Mouse (Mus musculus): ENCODE measurements around the gene Mob4.
"Not testable (repeated sequence)": the region's sequence is repeated elsewhere in the genome, so short reads cannot be mapped to it uniquely, and the experiment has no call there.

The Mob4 gene

DNA sequence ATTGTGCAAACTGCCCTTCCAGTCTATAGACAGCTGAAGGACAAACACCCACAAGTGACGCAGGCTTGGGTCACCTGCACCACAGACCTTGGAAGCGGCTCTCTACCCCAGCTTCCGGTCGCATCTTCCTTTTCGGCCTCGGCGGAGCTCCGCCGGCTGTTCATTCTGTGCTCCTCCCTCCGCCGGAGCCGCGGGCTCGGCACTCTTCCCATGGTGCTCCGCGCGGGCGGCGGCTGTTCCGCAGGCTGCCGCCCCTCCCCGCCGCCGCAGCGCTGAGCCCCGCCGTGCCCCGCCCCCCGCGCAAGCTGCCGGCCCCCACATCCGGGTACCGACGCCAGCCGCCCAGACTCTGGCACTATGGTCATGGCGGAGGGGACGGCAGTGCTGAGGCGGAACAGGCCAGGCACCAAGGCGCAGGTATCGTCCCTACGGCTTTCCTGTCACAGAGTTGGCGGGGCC lies at the start of gene Mob4:
Gene Mob4, plus strand, starts transcription at position 289 of the 459 bp plus-strand sequence.
- DNase-seq = peak; percentile 90

DNA sequence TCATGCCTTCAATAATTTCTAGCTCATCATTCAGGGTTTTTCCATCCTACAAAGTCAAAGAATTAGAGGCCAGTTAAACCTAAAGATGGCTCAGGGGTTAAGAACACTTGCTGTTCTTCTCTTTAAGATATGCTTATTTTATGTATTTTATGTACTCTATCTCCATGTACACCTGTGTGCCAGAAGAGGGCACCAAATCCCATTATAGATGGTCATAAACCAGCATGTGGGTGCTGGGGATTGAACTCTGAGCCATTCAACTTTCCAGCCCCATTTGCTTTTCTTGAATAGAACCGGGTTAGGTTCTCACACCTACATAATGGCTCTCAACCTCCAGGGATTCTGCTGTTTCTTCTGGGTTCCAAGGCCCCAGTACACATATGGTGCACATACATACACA lies 48.9 kb upstream of the Mob4 start:
- no peak for DNase-seq

DNA sequence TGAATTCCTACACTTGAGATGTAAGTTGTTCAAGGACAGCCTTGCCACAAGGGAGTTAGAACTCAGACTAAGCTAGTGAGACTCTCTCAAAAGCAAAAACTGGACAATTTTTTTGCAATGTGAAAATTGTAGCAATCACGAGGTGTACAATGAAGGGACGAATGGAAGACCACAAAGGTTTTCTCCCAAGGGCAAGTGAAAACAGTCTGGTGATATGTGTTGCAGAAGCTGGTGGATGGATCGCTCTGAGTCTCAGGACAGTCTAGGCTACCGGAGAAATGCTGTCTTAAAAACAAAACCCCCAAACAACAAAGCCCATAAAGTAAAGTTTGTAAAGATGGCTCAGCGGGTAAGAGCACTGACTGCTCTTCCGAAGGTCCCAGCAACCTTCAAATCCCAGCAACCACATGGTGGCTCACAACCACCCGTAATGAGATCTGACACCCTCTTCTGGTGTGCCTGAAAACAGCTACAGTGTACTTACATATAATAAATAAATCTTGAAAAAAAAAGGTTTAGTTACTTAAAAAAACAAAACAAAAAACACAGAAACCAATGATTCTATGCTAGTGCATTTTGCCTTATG lies 45.2 kb upstream of the Mob4 start:
- no peak for DNase-seq

DNA sequence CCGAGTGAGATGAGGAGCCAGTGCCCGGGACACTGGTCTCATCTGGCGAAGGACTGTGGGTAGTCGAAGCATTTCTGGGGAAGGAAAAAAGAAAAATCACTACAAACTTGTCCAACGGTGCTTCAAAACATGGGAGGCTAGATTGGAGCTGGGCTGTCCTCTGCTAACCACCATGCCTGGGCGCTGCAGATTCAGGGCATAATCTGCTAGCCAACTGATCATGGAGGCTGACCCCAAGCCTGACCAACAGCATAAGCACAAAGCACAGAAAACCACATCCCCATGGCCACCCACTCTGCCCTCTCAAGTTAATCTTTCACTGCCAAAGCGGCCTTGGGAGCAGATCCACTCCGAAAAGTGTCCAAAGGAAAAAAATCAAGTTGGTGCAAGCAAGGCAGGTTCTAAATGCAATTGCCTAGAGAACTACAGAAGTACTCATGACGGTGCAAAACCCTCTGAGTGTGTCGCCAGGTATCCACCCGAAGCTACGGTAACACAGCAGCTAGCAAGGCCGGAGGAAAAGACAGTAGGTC lies 44.1 kb upstream of the Mob4 start:
- DNase-seq = no peak

DNA sequence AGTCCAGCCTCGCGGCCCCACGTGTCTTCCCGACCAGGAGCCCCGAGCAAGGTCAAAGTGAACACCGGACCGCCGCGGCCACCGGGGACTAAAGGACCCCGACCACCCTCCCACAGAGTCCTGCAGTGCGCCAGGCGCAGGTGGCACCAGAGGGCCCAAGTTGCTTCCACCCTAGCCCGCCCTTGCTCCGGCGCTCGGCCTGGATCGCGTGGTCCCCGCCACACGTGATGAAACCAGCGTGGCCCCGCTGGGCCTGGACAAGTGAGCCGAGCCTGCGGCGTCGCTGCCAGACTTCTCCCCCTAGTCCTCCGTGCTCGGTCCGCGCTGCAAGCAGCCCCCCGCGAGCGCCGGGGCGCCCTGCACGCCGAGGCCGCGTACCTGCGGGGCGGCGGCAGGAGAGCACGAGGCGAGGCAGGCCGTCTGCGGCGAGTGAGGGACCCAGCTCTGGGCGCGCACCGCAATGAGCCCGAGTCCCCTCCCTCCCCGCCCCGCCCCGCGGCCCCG lies 43.6 kb upstream of the Mob4 start:
- DNase-seq = peak; percentile 67

DNA sequence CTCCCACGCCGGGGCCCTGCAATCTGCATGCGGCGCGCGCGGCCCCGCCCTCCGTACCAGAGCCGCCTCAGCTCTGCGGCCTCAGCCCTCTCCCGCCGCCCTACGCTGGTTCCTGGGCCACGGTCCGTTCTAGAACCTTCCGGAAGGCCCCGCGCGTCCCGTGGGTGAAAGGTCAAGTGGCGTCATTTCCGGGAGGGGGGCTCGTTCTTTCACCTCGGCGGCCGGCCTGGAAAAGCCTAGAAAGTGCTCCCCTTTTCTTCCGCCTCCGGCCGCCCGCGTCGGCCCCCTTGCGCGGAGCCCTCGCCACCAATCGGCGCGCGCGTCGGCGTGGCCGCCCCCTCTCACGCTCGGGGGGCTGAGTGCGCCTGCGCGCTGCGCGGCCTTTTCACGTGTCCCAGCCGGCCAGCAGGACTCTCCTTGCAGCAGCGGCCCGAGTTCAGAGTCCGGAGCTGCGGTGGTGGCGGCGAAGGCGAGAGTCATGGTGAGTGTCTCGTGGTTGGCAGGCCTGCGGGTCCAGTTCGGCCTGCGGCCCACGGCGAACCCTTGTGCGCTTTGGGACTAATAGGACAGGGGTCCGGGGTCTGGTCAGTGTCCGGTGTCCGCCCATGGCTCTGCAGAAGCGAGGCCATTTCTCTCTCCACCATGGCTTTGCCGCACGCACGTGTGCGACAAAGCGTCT lies 43.0 kb upstream of the Mob4 start, which contains the start of the genes Hspe1 and Hspd1:
Gene Hspe1, plus strand, starts transcription at position 201 of the 679 bp plus-strand sequence.
Gene Hspd1, minus strand, starts transcription at position 312 of the 679 bp plus-strand sequence.
- peak; percentile 98 for DNase-seq

DNA sequence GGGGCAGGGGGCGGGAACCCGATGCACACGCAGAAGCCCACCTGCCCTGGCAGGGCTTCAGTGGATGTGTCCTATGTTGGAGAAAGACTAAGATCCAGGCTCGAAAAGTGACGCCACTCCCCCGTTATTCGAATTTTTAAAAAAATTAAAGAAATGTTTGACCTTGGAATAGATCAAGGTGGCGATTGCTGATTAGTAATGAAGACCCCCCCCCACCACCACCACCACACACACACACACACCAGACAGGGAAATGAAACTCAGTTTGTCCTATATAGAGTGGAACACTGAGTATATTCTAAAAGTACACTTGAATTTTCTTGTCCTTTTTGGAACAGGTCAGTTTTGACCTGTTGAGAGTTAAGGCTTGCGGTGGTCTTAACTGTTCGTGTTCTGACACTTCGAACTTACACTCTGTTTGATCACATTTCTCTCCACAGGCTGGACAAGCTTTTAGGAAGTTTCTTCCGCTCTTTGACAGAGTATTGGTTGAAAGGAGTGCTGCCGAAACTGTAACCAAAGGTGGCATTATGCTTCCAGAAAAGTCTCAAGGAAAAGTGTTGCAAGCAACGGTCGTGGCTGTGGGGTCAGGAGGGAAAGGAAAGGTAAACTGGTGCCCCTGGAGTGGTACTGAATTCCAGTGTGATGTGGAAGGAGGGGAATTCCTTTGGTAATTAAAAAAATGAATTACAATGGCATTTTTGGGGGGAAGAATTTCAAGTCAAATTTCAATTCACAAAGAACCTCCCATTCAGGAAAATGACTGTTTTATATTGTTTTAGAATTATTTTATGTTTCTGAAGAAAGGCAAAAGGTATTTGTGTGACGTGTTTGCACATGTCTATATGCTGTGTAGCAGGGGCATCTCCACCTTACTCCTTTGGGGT lies 42.2 kb upstream of the Mob4 start:
- DNase-seq = no peak

DNA sequence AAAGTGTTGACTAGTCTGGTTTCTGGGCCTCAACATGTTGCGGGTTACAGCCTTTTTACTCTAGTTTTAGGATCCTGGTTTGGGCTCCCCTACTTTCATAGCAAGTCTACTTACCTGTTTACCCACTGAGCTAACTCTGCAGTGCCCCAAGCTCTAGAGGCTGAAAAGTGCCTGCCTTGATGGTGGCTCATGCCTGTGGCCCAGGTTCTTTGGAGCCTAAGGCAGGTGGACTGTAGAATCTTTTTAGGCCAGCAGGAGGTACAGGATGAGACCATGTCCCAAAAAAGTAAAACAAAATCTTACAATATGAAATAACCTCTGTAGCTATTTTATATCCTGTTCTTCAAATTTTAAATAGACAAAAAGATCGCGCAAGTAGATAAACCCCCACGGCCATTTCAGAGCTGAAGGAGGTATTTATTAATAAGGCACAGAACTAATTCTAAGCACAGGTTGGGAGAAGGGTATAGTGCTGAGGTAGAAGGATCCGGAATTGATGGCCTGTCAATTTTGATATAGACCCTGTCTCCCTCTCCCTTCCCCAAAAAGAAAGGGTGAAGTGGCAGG lies 41.5 kb upstream of the Mob4 start:
- DNase-seq = no peak

DNA sequence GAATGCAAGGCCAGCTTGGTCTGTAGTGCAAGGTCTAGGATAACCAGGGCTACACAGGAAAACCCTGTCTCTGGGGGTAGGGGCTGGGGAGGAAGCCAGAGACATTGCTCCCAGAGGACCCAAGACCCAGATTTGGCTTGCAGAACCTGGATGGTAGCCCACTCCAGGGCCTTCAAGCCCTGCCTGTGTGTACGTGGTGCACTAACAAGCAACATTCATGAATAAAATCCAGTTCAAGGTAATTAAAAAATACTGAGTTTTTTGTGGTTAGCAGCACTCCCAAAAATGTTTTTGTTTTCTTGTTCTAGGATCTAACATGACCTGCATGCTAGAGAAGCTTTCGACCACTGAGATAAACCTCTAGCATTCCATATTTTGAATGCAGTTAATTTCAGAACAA lies 39.0 kb upstream of the Mob4 start:
- no peak for DNase-seq

DNA sequence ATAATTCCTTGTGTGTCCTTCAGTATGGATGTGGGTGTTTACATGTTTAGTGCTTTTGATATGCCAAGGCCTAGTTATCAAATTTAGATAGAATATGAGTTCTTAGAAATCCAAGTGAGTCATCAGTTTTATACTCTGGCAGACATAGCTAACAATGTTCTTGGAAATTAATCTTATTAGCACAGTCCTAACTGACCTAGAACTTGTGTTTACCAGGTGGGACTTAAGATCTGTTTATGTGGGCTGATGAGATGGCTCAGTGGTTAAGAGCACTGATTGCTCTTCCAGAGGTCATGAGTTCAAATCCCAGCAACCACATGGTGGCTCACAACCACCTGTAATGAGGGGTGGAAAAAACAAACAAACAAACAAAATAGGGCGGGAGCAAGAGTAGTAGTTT lies 38.6 kb upstream of the Mob4 start:
- no peak for DNase-seq

DNA sequence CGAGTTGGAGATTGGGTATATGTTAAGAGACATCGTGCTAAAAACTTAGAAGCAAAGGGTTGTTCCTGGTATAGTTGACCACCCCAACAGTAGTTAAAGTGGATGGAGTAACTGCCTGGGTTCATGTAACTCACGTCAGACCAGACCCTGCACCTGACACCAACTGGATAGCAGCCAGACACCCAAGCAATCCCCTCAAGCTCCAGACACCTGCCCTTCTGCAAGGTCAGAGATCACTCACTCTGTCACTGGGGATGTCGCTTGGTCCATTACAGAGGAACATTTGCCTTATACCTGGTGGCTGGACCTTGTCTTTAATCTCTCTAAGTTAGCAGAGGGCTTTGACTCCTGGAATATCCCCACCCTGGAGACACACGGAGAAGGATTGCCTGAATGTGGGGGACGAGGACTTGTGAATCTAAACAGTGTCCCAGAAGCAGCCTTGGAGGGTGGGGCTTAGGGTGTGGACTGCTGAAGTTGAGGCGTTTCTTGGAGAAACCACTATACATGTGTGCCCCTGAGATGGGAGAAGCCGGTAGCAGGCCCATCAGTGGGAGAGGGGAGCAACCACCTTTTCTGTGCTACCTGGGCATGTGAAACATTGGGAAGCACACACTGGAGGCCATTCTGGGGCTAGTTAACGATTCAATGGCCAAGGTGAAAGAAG lies 24.0 kb upstream of the Mob4 start:
- DNase-seq = no peak

DNA sequence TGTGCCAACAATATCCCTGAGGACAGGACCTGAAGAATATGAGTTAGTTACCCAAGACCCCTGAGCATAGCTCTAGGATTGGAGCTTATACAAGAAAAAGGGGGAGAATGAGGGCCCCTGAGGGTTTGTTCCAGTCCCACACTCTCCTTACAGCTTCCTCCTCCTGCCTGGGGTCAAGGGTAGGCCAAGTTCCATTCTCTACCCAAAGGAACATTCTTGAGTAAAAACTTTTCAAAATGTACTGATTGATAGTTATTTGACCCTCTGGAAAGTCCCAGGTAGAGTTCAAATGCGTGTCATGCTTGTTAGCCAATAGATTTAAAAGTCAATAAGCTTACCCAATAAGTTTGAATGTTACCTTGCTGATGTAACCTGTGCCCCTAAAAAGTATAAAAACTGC lies 23.4 kb upstream of the Mob4 start:
- DNase-seq = no peak

DNA sequence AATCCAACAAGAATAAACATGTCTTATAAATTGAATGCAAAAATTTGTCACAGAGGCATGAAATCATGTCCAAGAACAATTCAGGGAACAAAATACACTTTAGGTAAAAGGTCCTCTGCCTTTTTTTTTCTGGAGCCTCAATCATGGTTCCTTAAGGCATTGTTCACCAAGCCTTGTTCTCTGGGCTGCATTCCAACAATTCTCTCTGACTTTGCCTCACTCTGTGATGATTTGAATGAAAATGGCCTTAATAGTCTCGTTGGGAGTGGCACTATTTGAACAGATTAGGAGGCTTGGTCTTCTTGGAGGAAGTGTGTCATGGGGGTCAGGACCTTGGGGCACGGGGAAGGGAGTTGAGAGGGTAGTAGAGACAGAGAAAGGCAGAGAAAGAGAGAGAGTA lies 22.6 kb upstream of the Mob4 start:
- DNase-seq = no peak

DNA sequence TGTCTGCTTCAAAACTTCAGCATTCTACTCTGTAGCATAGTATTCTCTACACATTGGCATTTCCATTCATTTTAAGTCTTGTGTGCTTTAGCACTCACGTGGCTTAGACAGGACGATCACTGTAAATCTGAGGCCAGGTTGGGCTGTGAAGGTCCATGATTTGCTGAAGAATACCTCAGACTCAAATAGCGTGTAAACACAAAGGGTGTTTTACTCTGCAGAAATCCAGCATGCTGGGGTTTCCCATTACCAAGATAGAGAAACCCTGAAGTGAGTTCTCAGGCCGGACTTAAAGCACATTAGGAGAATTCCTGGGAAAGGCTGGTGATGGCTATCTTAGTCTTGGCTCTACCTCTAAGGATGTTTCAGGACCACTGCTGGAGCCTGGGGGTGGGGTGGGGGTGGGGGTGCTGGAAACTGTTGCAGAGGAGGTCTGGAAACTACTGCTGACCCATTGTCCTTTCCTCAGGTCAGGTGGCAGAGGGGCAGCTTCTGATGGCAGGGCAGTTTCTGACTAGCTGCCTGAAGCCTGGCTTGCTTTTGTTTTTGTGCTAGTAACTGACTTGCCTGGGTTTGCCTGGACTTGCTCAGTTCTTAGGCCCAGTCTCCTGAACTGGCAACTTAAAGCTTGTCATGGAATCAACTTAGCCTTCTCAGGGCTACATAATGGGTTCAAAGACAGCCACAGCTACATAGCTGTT lies 21.8 kb upstream of the Mob4 start:
- no peak for DNase-seq

DNA sequence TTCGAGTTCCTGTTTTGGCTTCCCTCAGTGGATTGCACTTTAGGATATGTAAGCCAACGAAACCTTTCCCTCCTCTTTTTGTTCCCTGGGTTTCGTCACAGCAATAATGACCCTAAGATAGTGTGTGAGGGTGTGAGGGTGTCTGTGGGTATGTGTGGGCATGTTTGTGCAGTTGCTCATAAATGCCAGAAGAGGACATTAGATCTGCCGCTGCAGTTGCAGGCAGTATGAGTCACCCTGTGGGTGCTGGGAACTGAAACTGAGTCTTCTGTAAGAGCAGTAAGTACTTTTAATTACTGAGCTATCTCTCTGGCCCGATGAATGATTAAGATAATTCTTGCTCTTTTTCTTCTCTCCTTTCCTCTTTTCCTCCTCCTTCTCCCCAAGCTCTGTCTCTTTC lies 8.0 kb upstream of the Mob4 start:
- no peak for DNase-seq

DNA sequence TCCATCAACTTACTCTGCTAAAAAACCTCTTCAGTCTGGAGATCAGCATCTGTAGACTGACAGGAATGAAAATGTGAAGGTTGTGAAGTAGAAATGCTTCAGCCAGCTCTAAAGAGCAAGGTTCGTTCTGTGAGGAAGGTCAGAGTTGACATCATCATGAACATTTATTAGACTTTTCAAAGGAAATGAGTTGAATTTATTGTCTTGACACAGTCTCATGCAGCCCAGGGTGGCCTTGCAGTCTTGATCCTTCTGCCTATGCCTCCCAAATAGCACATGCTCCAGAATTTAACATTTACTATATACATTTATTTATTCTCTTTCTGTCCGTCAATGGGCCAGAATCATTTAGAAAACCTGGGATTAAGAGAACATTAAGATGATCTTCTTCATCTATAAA lies 7.5 kb upstream of the Mob4 start:
- no peak for DNase-seq

DNA sequence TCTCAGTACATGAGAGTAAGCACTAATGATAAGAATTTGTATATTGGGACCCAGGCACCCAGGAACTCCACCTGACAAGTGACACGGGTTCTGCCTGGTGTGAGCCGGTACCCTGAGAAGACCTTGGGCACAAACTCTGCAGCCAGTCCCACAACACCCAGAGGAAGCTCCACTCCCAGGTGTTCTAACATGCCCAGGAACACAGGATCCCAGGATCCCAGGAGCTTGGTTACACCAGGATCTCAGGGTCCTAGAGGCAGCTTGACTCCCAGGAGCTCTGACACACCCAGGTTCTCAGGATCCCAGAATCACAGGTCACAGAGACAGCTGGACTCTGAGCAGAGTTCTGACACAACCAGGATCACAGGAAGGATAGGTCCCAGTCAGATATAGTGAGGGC lies 6.9 kb upstream of the Mob4 start:
- DNase-seq = not testable (repeated sequence)

DNA sequence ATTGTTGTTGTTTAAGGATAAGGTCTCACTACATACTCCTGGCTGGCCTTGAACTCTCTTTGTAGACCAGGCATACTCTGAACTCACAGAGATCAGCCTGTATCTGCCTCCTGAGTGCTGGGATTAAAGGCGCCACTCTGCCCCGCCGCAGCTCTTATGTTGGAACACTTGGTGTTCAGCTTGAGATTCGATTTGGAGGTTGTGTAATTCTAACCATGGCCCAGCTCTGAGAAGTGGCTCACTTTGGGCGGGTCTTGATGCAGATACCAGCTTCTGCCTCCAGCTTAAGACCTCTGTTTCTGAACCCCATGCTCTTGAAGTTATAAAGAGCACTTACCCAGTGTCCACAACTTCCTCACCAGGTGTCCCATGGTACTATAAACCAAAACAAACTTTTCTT lies 1.3 kb upstream of the Mob4 start:
- no peak for DNase-seq

DNA sequence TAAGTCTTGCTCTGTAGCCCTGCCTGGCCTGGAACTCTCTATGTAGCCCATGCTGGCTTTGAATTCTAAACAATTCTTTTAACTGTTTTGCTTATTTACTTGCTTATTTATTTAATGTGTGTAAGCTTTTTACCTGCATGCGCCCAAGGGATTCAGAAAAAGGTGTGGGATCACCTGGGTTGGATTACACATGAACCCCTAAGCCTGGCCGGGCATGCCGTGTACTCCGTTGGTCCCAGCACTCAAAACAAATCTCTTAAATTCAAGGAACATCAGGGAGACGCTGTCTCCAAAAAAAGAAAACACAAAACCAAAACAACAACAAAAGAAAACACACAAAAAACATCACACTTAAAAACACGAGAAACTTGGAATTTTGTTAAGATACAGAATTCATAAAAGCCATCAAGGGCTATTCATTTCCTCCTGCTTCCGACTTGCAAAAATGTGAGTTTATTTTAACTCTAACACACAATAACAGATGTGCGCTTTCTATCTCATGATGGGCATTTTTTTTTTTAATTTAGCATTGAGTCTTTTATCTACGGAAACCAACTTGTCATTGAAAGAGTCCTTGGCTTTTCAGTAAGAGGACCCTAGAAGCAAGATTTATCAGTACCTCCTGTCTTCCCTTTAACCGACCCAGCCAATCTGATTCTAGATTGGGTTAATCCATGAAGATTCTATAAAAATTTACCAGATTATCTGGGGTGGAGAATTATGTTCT lies 678 bp upstream of the Mob4 start:
- DNase-seq = peak; percentile 20

DNA sequence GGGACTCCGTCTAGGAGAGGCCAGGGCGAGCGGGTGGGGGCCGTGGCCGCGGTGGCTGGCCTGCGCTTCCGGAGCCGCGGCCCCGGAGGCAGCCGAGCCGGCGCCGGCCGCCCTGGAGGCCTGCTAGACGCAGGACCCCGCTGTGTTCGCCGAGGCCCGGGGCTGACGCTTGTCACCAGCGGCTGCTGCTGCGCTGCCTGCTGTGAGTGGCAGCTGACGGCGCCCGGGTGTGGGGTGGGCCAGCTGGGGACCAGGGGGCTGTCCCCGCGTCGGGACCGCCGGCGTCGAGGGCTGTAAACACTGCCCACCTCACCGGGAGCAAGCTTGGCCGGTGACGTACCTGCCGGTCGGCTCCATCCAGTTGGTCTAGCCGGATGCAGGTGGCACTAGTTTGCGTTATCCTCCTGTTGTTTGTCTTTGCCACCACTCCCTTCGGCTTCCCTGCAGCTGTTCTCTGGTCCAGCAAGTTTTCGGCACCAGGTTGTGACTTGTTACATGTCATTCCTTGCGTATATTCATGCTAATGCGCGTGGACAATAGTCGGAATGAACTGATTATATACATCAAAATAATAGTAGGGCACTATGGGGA lies 488 bp downstream of the Mob4 start:
- no peak for DNase-seq

DNA sequence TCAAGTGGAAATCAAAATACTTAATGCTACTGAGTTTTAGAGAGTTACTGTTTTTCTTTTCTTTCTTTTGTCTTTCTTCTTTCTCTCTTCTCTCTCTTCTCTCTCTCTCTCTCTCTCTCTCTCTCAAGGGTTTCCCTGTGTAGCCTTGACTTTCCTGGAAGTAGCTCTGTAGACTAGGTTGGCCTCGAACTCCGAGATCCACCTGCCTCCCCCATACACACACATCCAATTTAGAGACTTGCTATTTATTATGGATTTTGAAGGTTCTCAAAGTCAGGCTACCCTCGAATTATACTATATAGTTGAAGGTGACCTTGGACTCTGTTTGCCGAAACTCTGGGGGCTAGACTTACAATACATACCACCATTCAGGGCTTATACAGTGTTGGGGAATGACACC lies 1.3 kb downstream of the Mob4 start:
- no peak for DNase-seq
